Mouse (Mus musculus): ENCODE results near the gene Otulinl. TPM values are rescaled to one million over a fixed set of nuclear protein-coding genes. Genes with fewer than 3 reads are reported as not detected.
A peak's percentile ranks its signal among the peaks of the same experiment; 100 is the strongest.

Gene Otulinl
- polyA plus RNA-seq, 1 experiment from 2014 or later = 6.5 TPM

- Histone ChIP-seq H3K9me3 (no peaks in the 10 kb centered on the region), H3K36me3 (no peaks in the 10 kb centered on the region), H3K27me3 (0 out of 2 replicates have a peak, but pooled peaks cover 2% of the 10 kb centered on the region), H3K27ac (no peak overlapping the region), H3K4me3 (replicated peaks) (no peak overlapping the region), H3K9ac (replicated peaks) (no peak overlapping the region), H3K4me2 (replicated peaks) (peak overlapping the region; percentile 45), H3K4me1 (replicated peaks) (no peaks in the 10 kb centered on the region)
- peak; percentile 68 for ATAC-seq
- WGBS = 51% methylated on average over 21 of the region's 21 CpGs
Observed at GRCm38 (mm10) chr15:27665392-27665911, 15.9 kb downstream of the Otulinl start.

DNA sequence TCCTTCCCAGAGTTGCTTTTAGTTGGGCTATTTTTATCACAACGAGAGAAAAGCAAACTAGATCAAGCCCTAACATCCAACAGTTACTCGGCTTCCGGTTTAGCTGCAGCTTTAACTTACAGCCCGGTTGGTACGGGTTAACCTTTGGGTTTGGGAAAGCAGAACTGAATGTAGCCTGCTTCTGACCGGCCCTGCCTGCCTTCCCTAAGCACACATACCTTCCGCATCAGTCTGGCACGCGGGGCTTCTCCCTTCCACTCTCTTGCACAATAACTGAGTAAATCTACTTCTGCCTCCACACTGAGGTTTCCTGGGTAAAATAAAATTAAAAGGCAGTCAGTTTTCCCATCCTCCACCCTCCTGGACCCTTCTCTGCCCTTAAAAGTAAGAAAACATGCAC, 17.3 kb downstream of the Otulinl start:
- Histone ChIP-seq H3K27me3 (0 out of 2 replicates have a peak, but pooled peaks cover 5% of the 10 kb centered on the region), H3K9me3 (no peaks in the 10 kb centered on the region), H3K9ac (replicated peaks) (no peak overlapping the region), H3K36me3 (no peaks in the 10 kb centered on the region), H3K4me3 (replicated peaks) (no peak overlapping the region), H3K4me1 (replicated peaks) (no peaks in the 10 kb centered on the region), H3K4me2 (replicated peaks) (no peak overlapping the region), H3K27ac (no peak overlapping the region)
- ATAC-seq = no peak
- WGBS = 95% methylated on average over 9 of the region's 9 CpGs

DNA sequence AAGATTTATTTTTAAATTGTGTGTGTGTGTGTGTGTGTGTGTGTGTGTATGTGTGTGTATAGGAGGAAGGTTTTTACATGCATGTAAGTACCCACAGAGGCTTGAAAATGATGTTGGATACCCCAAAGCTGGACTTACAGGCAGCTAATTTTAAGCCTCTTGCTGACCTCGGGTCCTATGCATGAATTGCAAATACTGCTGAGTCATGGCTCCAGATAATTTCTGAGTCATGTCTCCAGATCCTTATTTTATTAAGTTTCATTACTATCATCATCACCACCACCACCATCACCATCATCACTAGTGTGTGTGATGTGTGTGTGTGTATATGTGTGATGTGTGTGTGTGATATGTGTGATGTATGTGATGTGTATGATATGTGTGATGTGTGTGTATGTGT, 18.7 kb downstream of the Otulinl start:
- no peak overlapping the region for H3K9ac ChIP-seq (replicated peaks)
- no peaks in the 10 kb centered on the region for H3K9me3 ChIP-seq
- H3K4me3 ChIP-seq (replicated peaks) = no peak overlapping the region
- 70% methylated on average over 1 of the region's 1 CpGs for whole genome bisulfite sequencing
- no peaks in the 10 kb centered on the region for H3K36me3 ChIP-seq
- H3K4me1 ChIP-seq (replicated peaks) = no peaks in the 10 kb centered on the region
- no peak overlapping the region for H3K4me2 ChIP-seq (replicated peaks)
- ATAC-seq = no peak
- 0 out of 2 replicates have a peak, but pooled peaks cover 5% of the 10 kb centered on the region for H3K27me3 ChIP-seq
- no peak overlapping the region for H3K27ac ChIP-seq

- no peak for ATAC-seq
- no peaks in the 10 kb centered on the region for H3K4me1 ChIP-seq (replicated peaks)
- H3K9me3 ChIP-seq = no peaks in the 10 kb centered on the region
- H3K27me3 ChIP-seq = 0 out of 2 replicates have a peak, but pooled peaks cover 5% of the 10 kb centered on the region
- no peak overlapping the region for H3K4me2 ChIP-seq (replicated peaks)
- 91% methylated on average over 6 of the region's 6 CpGs for WGBS
- H3K4me3 ChIP-seq (replicated peaks) = no peak overlapping the region
- no peaks in the 10 kb centered on the region for H3K36me3 ChIP-seq
- H3K9ac ChIP-seq (replicated peaks) = no peak overlapping the region
- no peak overlapping the region for H3K27ac ChIP-seq
Observed at GRCm38 (mm10) chr15:27661696-27662095, 19.7 kb downstream of the Otulinl start.

GRCm38 (mm10) chr15:27659592-27660244, 21.7 kb downstream of the Otulinl start:
- Histone ChIP-seq H3K4me3 (replicated peaks) (no peak overlapping the region), H3K4me1 (replicated peaks) (no peaks in the 10 kb centered on the region), H3K27ac (no peak overlapping the region), H3K9ac (replicated peaks) (no peak overlapping the region), H3K4me2 (replicated peaks) (no peak overlapping the region), H3K9me3 (no peaks in the 10 kb centered on the region), H3K36me3 (no peaks in the 10 kb centered on the region), H3K27me3 (0 out of 2 replicates have a peak, but pooled peaks cover 5% of the 10 kb centered on the region)
- peak; percentile 58 for ATAC-seq
- WGBS = 43% methylated on average over 17 of the region's 17 CpGs

DNA sequence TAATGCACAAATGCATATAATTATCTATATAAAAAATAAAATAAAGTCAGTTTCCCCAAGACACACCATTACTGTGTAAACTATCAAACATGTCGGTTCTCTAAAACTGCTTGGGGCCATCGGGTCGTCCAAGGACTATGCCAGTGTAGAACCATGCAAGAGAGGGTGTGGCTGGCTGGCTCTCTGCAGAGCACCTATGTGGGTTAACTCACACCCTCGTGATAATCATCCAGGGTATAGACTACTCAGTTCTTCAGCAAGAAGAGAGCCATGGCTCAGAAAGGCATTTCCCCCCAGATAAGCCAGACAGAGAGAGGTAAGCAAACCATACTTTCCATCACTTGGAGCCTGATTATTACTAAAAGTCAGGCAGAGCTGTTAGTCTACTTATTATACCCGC, 22.2 kb downstream of the Otulinl start:
- H3K9ac ChIP-seq (replicated peaks) = no peak overlapping the region
- WGBS = 86% methylated on average over 5 of the region's 5 CpGs
- H3K4me2 ChIP-seq (replicated peaks) = no peak overlapping the region
- H3K4me1 ChIP-seq (replicated peaks) = no peaks in the 10 kb centered on the region
- no peak overlapping the region for H3K4me3 ChIP-seq (replicated peaks)
- H3K27me3 ChIP-seq = 0 out of 2 replicates have a peak, but pooled peaks cover 5% of the 10 kb centered on the region
- H3K36me3 ChIP-seq = no peaks in the 10 kb centered on the region
- ATAC-seq = peak; percentile 34; the same call in 1 of the 2 replicates
- H3K9me3 ChIP-seq = no peaks in the 10 kb centered on the region
- no peak overlapping the region for H3K27ac ChIP-seq

DNA sequence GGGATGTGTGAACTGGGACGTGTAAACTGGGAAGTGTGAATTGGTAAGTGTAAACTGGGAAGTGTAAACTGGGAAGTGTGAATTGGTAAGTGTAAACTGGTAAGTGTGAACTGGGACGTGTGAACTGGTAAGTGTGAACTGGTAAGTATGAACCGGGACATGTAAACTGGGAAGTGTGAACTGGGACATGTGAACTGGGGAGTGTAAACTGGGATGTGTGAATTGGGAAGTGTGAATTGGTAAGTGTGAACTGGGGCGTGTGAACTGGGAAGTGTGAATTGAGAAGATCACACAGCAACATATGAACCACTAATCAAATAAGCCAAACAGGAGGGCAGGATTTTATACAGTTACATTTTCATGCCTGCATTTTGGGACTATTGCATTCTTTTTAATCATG, 23.0 kb downstream of the Otulinl start:
- WGBS = 92% methylated on average over 4 of the region's 4 CpGs
- Histone ChIP-seq H3K36me3 (no peaks in the 10 kb centered on the region), H3K4me3 (replicated peaks) (no peak overlapping the region), H3K9me3 (no peaks in the 10 kb centered on the region), H3K4me1 (replicated peaks) (no peaks in the 10 kb centered on the region), H3K4me2 (replicated peaks) (no peak overlapping the region), H3K9ac (replicated peaks) (no peak overlapping the region), H3K27ac (no peak overlapping the region), H3K27me3 (0 out of 2 replicates have a peak, but pooled peaks cover 5% of the 10 kb centered on the region)
- ATAC-seq = no peak

DNA sequence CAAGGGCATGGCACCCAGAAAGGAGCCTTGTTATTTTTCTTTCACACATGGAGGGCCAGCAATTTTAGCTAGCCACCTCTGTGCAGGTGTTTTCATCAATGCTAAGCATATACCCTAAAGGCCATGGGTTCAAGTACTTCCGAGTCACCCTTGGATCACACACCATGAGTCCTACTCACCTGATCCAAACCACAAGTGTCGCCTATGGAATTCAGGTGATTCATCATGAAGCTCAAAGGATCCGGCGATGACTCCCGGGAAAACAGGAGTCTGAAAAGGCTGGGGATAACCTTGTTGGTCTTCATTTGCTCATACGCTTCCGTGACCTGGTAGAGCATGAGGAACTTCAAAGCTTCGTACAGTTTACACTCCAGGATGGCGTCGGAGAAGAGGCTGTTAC, 23.5 kb downstream of the Otulinl start:
- Histone ChIP-seq H3K9ac (replicated peaks) (no peak overlapping the region), H3K4me1 (replicated peaks) (no peaks in the 10 kb centered on the region), H3K4me2 (replicated peaks) (no peak overlapping the region), H3K4me3 (replicated peaks) (no peak overlapping the region), H3K36me3 (no peaks in the 10 kb centered on the region), H3K27me3 (0 out of 2 replicates have a peak, but pooled peaks cover 5% of the 10 kb centered on the region), H3K27ac (no peak overlapping the region), H3K9me3 (no peaks in the 10 kb centered on the region)
- no peak for ATAC-seq
- WGBS = 95% methylated on average over 10 of the region's 10 CpGs

DNA sequence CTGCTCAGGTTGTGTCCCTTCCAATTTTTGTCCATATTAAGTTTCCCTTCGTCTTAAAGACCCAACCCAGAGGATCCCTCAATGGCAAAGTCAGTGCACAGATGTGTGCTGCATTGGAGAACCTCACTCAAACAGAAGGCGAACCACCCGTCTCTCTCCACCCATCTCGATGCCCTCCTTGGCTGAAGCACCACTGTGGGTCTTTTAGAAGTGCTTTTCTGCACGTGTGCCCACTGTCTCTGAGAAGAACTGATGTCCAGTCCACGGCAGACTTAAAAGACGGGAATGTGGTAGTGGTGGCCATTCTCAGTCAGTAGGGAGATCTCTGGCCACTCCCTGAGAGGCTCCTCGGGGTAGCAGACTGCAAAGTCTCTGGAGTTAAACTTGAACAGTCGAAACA, 24.8 kb downstream of the Otulinl start:
- no peak overlapping the region for H3K9ac ChIP-seq (replicated peaks)
- H3K27ac ChIP-seq = no peak overlapping the region
- no peak overlapping the region for H3K4me2 ChIP-seq (replicated peaks)
- 0 out of 2 replicates have a peak, but pooled peaks cover 5% of the 10 kb centered on the region for H3K27me3 ChIP-seq
- no peaks in the 10 kb centered on the region for H3K36me3 ChIP-seq
- 84% methylated on average over 9 of the region's 9 CpGs for WGBS
- no peak overlapping the region for H3K4me3 ChIP-seq (replicated peaks)
- no peak for ATAC-seq
- no peaks in the 10 kb centered on the region for H3K4me1 ChIP-seq (replicated peaks)
- H3K9me3 ChIP-seq = no peaks in the 10 kb centered on the region

GRCm38 (mm10) chr15:27655015-27655414, 26.4 kb downstream of the Otulinl start:
- Histone ChIP-seq H3K9me3 (no peaks in the 10 kb centered on the region), H3K27me3 (no peaks in the 10 kb centered on the region), H3K4me3 (replicated peaks) (no peak overlapping the region), H3K27ac (no peak overlapping the region), H3K4me1 (replicated peaks) (no peaks in the 10 kb centered on the region), H3K9ac (replicated peaks) (no peak overlapping the region), H3K4me2 (replicated peaks) (no peak overlapping the region), H3K36me3 (no peaks in the 10 kb centered on the region)
- 29% methylated on average over 5 of the region's 5 CpGs for WGBS
- ATAC-seq = no peak

DNA sequence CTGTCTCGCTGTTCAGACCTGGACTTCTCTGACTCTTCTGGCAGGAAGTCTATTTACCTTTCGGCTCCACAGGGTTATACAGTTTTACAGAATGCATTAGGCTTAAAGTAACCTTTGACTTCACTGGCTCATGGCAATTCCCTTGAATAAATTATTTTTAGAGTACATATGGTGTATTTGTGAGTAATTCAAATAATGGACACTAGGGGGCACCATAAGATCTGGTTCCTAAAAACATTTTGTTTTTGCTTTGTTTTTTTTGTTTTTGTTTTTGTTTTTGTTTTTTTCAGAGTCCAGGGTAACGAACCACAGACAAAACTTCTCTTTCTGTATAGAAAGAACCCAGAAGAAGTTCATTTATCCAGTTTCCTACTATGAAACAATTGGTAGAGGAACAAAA, 33.7 kb downstream of the Otulinl start:
- ATAC-seq = peak; percentile 14; the same call in 1 of the 2 replicates
- no peaks in the 10 kb centered on the region for H3K27me3 ChIP-seq
- no peak overlapping the region for H3K27ac ChIP-seq
- H3K4me3 ChIP-seq (replicated peaks) = no peak overlapping the region
- H3K36me3 ChIP-seq = no peaks in the 10 kb centered on the region
- no peak overlapping the region for H3K4me2 ChIP-seq (replicated peaks)
- no peaks in the 10 kb centered on the region for H3K9me3 ChIP-seq
- H3K4me1 ChIP-seq (replicated peaks) = no peaks in the 10 kb centered on the region
- no peak overlapping the region for H3K9ac ChIP-seq (replicated peaks)
- 53% methylated on average over 3 of the region's 3 CpGs for WGBS

- Histone ChIP-seq H3K4me2 (replicated peaks) (no peak overlapping the region), H3K9ac (replicated peaks) (no peak overlapping the region), H3K4me3 (replicated peaks) (no peak overlapping the region), H3K9me3 (no peaks in the 10 kb centered on the region), H3K36me3 (no peaks in the 10 kb centered on the region), H3K4me1 (replicated peaks) (no peaks in the 10 kb centered on the region), H3K27me3 (no peaks in the 10 kb centered on the region), H3K27ac (no peak overlapping the region)
- 94% methylated on average over 8 of the region's 8 CpGs for WGBS
- ATAC-seq = no peak
Observed at GRCm38 (mm10) chr15:27646665-27647064, 34.7 kb downstream of the Otulinl start.

Measured in midbrain, embryonic 13.5 days (tissue).